Mouse (Mus musculus) olfactory bulb, adult 2 months (tissue): ENCODE data around the gene Zfp950.

Experiments used
- CTCF ChIP-seq: fragments of 200-500 bp; IDR thresholded peaks from 2 replicates; pipeline ENCODE4 v1.5.1; 2012; ENCODE audit warnings: low read depth, mild to moderate bottlenecking, low read length, moderate library complexity; ENCODE audit not compliant: insufficient read depth
- POLR2A ChIP-seq: fragments of 200-500 bp; IDR thresholded peaks from 2 replicates; pipeline ENCODE4 v1.6.1; 2012; ENCODE audit warnings: mild to moderate bottlenecking, low read depth, low read length, moderate library complexity; ENCODE audit not compliant: insufficient read depth

DNA sequence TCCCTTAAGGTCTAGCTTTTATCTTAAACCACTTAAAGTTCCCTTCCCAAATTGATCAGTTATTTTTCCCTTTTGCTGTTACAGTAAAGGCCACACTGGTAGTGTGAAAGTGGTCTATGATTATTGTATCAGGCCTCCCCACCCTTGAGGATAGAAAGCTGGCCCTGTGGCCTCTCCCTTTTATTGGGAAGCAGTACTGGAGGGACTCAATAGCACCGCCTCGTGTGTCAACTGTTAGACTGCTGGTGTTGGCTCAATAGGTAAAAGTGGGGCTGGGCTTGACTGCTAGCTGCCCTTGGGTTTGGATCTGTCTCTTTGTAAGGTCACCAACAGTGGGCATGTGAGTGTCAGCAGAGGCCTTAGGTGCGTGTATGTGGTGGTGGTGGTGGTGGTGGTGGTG lies 76.3 kb downstream of the Zfp950 start:
- TF ChIP-seq POLR2A (no peak), CTCF (no peak)
